Mouse (Mus musculus) lung, adult 10 weeks (tissue): ENCODE data around the gene Hsf5. TPM values are rescaled to one million over a fixed set of nuclear protein-coding genes. Genes with fewer than 3 reads are reported as not detected.

Experiments used
- polyA plus RNA-seq: library from polyadenylated mRNA; stranded (reverse); fragments of 350-450 nt; fragmentation: Illumina TruSeq; extraction: RNeasy Lipid Tissue Mini Kit (QIAGEN cat#74804); gene quantifications from one replicate; pipeline ENCODE4 v1.2.3, GENCODE M21; 2014; ENCODE audit warnings: low read depth, low replicate concordance; ENCODE audit not compliant: insufficient read depth

Gene Hsf5
- not detected for polyA plus RNA-seq

GRCm38 (mm10) chr11:87616790-87617474, at the start of gene Hsf5:
Gene Hsf5, plus strand, starts transcription at chr11:87617164.

GRCm38 (mm10) chr11:87568255-87568953, 48.6 kb upstream of the Hsf5 start, which contains the start of gene Sept4:
Gene Sept4, plus strand, starts transcription at chr11:87568903.

GRCm38 (mm10) chr11:87591526-87592353, 25.2 kb upstream of the Hsf5 start, which contains the start of gene Mtmr4:
Gene Mtmr4, plus strand, starts transcription at chr11:87592162.

GRCm38 (mm10) chr11:87662407-87662806, 45.4 kb downstream of the Hsf5 start, which contains the start of gene Rnf43:
Gene Rnf43, plus strand, starts transcription at chr11:87662722.

Other genes with a start within 250 kb of the Hsf5 start
- gene Rad51c, start 212.2 kb upstream of the Hsf5 start, polyA plus RNA-seq: 0.91 TPM
- 0.84 TPM for gene Tex14, start 212.1 kb upstream of the Hsf5 start, polyA plus RNA-seq
- gene Gm11492, start 50.5 kb upstream of the Hsf5 start, polyA plus RNA-seq: not detected
- gene Sept4, start 48.3 kb upstream of the Hsf5 start, polyA plus RNA-seq: 245 TPM
- gene Mtmr4, start 25.0 kb upstream of the Hsf5 start, polyA plus RNA-seq: 9.9 TPM
- 4.6 TPM for gene Rnf43, start 45.6 kb downstream of the Hsf5 start, polyA plus RNA-seq
- gene Supt4a, start 120.4 kb downstream of the Hsf5 start, polyA plus RNA-seq: 132 TPM
- 1.9 TPM for gene Tspoap1, start 143.4 kb downstream of the Hsf5 start, polyA plus RNA-seq
- gene Mpo, start 176.4 kb downstream of the Hsf5 start, polyA plus RNA-seq: not detected
- not detected for gene Lpo, start 211.1 kb downstream of the Hsf5 start, polyA plus RNA-seq
- 2.8 TPM for gene Mks1, start 236.1 kb downstream of the Hsf5 start, polyA plus RNA-seq